Mouse (Mus musculus): ENCODE measurements around the gene Sft2d1.
A peak's percentile ranks its signal among the peaks of the same experiment; 100 is the strongest.

Sft2d1 gene

DNA sequence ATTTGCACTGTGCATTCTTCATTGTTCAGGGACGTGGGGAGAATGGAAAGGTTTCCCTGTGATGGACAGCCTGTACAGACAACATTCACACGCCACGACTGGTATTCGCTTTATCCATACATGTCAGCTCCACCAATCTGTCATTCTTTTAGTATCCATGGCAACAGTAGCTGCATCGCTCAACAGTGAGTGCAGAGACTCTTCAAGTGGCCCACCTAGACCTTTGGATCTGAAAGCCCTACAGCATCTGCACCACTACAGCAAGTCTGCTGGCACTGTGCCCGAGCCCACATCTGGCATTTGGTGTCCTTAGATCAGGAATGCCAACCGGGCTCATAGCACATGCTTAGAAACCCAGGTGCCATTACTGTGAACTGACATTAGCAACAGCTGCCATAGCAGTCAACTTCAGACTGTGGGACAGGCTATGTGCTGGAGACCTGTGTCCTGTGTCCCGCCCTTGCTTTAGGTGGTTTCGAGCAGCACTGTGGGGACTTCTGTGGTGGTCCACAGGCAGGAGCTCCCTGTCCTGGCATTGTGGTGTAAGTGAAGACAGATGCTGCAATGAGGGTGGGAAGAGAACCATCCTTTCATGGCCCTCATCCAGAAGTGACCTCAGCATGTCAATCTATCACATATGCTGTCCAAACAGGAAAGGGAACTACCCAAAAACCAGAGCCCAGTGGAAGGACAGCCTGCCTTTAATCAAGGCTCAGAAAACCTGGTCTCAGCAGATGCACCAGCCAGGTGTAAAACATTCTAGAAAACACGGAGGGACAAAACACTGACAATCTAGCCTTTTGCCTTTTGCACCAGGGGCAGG lies 50.6 kb downstream of the Sft2d1 start:
- DNase-seq (ENCODE audit: low spot score), result no peak

DNA sequence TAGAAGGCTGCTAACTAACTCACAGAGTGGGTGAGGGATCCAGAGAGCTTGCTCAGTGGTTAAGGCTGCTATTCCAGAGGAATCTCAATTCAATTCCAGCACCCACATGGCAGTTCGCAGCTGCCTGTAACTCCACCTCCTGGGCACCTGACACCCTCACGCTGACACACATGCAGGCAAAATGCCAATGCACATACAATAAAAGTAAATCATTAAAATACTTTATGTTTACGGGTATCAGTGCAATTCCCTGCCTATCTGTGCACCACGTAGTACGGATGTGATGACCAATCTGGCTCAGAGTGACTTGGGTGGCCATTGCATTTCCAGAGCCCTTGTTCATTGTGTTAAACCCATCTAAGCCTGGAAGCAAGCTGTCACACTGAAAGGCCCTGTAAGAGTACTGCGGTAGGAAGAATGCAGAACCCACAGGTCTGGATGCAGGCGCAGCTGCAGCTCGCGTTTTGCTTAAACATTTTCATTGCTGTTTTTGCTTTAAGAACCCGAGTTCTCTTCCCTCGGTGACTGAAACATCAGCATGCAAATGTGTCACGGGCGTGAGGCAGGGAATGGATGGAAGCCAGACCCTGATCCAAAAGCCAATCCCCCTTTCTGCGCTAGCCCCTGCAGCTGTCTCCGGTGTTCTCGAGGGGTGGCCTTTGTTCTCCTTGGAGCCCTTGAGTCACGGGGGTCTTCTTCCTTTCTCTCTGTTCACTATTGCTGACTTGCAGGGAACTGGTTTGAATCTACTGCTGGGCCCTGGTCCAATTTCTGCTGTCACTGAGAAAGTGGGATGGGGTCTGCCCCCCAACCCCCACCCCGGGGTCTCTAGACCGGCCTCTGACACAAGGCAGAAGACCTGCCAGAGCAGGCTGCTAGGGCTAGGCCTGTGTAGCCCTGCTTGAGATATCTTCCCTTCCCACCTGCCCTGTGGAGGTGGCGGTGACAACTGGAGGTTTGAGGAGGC lies 56.9 kb downstream of the Sft2d1 start:
- DNase-seq (ENCODE audit: low spot score), result no peak

DNA sequence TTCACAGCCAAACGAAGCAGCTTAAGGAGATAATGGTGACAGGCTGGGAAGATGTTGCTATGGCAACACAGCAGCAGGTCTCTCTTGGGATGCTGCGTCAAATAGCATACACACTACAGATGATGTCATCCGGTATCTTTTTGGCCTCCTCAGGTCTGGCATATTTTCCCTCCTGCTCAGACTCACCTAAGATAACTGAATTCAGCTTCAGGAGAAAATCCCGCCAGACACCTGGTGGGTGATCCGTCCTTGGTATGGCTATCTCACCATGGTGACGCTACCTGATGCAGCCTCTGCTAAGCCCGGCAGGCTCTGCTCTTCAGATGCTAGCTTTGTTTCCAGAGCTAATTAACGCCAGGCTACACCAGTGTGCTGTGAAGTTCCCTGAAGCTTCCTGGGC lies 57.7 kb downstream of the Sft2d1 start:
- peak; percentile 76 for DNase-seq (ENCODE audit: low spot score)

DNA sequence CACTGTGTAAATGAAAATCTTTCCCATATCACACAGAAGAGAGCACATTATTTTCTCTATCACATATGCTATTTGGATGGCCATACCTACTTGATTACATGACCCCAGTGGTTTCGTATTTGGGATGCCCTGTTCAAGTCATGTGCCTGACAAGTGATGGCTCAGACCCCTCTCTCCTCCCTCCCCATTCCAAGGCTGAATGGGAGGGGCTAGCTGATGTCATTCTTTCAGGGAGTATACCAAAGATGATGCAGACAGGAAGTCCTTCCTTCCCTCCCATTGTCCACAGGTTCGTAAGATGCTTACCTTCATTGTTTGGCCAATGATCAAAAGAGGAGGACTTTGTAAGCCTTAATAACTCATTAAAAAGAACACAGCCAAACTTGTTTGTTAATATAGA lies 58.3 kb downstream of the Sft2d1 start:
- no peak for DNase-seq (ENCODE audit: low spot score)

DNA sequence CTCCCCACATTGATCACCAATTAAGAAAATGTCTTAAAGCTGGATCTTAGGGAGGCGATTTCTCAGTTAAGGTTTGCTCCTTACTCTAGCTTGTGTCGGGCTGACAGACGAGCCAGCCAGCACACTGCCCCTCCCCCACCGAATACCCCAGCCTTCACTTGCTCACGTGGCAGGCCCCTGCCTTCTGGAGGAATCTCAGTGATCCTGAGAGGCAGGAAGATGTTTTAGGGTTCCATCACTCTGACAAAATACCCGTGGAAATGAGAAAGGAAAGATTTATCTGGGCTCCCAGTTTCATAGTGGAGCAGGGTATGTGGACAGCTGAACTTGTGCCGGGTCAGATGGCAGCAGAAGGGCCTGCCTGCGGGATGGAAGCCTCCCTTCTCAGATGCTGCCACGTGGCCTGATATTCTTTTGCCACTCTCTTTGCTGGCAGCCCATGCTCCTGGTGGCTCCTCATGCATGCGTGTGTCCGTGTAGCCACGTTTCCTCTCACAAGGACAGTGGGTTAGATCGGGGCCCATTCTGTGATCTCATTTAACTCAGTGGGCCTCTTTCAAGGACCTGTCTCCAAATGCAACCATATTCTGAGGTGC lies 59.8 kb downstream of the Sft2d1 start:
- no peak for DNase-seq (ENCODE audit: low spot score)

DNA sequence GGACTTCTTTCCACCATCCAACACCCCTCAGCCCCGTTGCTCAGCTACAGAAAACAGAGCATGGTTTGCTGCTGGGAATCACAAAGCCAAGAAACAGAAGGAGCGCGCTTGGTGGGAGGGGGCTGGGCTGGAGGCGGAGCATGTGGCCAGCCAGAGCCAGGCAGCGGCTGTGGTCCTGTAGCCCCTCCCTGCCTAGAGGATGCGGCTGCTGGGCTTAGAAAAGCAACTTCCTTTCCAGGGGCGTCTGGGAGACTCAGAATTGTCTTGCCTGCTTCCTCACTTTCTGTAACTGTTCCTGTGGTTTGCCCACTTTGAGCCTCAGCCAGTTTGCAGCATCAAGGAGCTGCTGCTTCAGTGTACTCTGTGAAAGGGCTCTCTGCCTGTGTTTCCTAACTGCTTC lies 60.9 kb downstream of the Sft2d1 start:
- peak; percentile 74 for DNase-seq (ENCODE audit: low spot score)

DNA sequence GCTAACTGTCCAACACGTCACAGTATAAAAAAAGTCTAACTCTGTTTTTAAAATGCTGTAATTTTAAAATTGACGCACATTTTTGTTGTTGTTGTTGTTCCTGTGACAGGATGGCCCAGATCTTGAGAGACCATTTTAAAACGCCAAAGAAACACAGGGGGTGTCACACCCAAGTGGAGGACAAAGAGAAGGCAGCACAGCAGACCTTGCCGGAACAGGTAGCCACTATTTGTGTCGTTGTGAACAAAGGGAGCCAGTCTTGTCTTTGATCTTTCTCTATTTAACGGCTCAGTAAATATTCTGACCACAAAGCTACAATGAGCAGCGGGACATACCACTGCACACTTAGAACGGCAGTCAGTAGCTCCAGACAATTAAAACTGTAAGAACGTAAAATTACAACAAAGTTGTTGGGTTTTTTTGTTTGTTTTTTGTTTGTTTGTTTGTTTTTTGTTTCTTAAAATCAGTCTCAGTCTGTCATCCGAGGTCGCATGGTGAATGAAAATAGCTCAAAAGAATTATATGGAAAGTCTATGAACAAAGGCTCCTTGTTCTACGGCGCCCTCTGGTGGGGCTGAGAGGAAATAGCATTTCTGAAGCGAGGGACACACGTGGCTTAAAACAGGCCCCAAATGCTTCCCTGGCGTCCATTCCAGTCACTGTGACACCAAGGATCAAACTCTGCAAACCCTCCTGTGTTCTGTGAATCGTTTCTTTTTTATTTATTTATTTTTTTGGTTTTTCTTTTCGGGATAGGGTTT lies 61.6 kb downstream of the Sft2d1 start:
- peak; percentile 75 for DNase-seq (ENCODE audit: low spot score)

All from left cerebral cortex, adult 11 months (tissue).